Mouse (Mus musculus) kidney, adult 9 months (tissue): ENCODE results near the gene Tfap2e.
A peak's percentile ranks its signal among the peaks of the same experiment; 100 is the strongest.

Source experiments
- DNase-seq: peaks from one replicate; pipeline ENCODE4 v3.0.0; 2022

Gene Tfap2e

GRCm38 (mm10) chr4:126736001-126736414 is at the start of gene Tfap2e:
Tfap2e (minus strand) TSS chr4:126736240.
- no peak for DNase-seq

- no peak for DNase-seq
These were observed 47.0 kb upstream of the Tfap2e start for GRCm38 (mm10) chr4:126782996-126783395.

- DNase-seq: no peak
These were observed 46.5 kb upstream of the Tfap2e start for GRCm38 (mm10) chr4:126782512-126782911.

- DNase-seq: no peak
These were observed 45.8 kb upstream of the Tfap2e start for GRCm38 (mm10) chr4:126781871-126782270.

- DNase-seq: no peak
These were observed 44.1 kb upstream of the Tfap2e start for GRCm38 (mm10) chr4:126779826-126780775.

- no peak for DNase-seq
These were observed 43.1 kb upstream of the Tfap2e start for GRCm38 (mm10) chr4:126779148-126779581.

GRCm38 (mm10) chr4:126775182-126775581 is 39.1 kb upstream of the Tfap2e start:
- DNase-seq: no peak

GRCm38 (mm10) chr4:126773871-126774270 is 37.8 kb upstream of the Tfap2e start:
- no peak for DNase-seq

- DNase-seq: no peak
These were observed 34.8 kb upstream of the Tfap2e start for GRCm38 (mm10) chr4:126770831-126771230.

- DNase-seq: no peak
These were observed 33.9 kb upstream of the Tfap2e start for GRCm38 (mm10) chr4:126769800-126770563.

- DNase-seq: peak; percentile 27
These were observed 27.4 kb upstream of the Tfap2e start for GRCm38 (mm10) chr4:126763483-126763882.

- peak; percentile 84 for DNase-seq
These were observed 26.7 kb upstream of the Tfap2e start for GRCm38 (mm10) chr4:126762586-126763359.

GRCm38 (mm10) chr4:126759435-126759834 is 23.4 kb upstream of the Tfap2e start:
- DNase-seq: no peak

- DNase-seq: no peak
These were observed 22.3 kb upstream of the Tfap2e start for GRCm38 (mm10) chr4:126758299-126758698.

GRCm38 (mm10) chr4:126756766-126757165 is 20.7 kb upstream of the Tfap2e start:
- peak; percentile 83 for DNase-seq

- no peak for DNase-seq
These were observed 18.8 kb upstream of the Tfap2e start for GRCm38 (mm10) chr4:126754736-126755374.

- no peak for DNase-seq
These were observed 18.2 kb upstream of the Tfap2e start for GRCm38 (mm10) chr4:126754231-126754611.

- DNase-seq: peak; percentile 97
These were observed 17.5 kb upstream of the Tfap2e start, which contains the start of the genes Ncdn and AU040320 for GRCm38 (mm10) chr4:126753268-126754230. Ncdn (minus strand) TSS chr4:126753438. AU040320 (plus strand) TSS chr4:126753544.

- no peak for DNase-seq
These were observed 16.6 kb upstream of the Tfap2e start for GRCm38 (mm10) chr4:126752608-126753141.

GRCm38 (mm10) chr4:126752024-126752607 is 16.1 kb upstream of the Tfap2e start:
- no peak for DNase-seq
